Mouse (Mus musculus): ENCODE measurements around the gene Nphp1. TPM values are rescaled to one million over a fixed set of nuclear protein-coding genes. Genes with fewer than 3 reads are reported as not detected.

Gene Nphp1
- polyA plus RNA-seq, 1 experiment from 2014 or later: 34.2 TPM

- no peak overlapping the region for H3K27ac ChIP-seq (replicated peaks; ENCODE audit: low read depth, low read length)
Measured at GRCm38 (mm10) chr2:127740756-127741519, 47.8 kb downstream of the Nphp1 start.

GRCm38 (mm10) chr2:127737885-127738284, 50.8 kb downstream of the Nphp1 start:
- 80% methylated on average over 3 of the region's 3 CpGs for WGBS
- H3K4me2 ChIP-seq (ENCODE audit: low read depth, low read length): no peak overlapping the region
- no peaks in the 10 kb centered on the region for H3K9me3 ChIP-seq (replicated peaks; ENCODE audit: control insufficient read depth, low read length)
- no peak overlapping the region for H3K4me3 ChIP-seq (ENCODE audit: low read depth, low read length)
- no peaks in the 10 kb centered on the region for H3K27me3 ChIP-seq (ENCODE audit: control insufficient read depth, insufficient read depth, low read length)
- no peaks in the 10 kb centered on the region for H3K4me1 ChIP-seq (ENCODE audit: control insufficient read depth, insufficient read depth, low read length)
- H3K27ac ChIP-seq (replicated peaks; ENCODE audit: low read depth, low read length): no peak overlapping the region
- ATAC-seq (replicated peaks; ENCODE audit: insufficient number of reproducible peaks, low FRiP score, low TSS enrichment, low read depth) (no peak), DNase-seq (ENCODE audit: low spot score) (no peak)
- no peak overlapping the region for H3K9ac ChIP-seq (replicated peaks; ENCODE audit: low read length)
- no peaks in the 10 kb centered on the region for H3K36me3 ChIP-seq (replicated peaks; ENCODE audit: control insufficient read depth, insufficient read depth, low read depth, low read length)

More at GRCm38 (mm10) chr2:127740756-127741519, 47.8 kb downstream of the Nphp1 start:
- Histone ChIP-seq H3K9me3 (replicated peaks; ENCODE audit: control insufficient read depth, low read length) (no peaks in the 10 kb centered on the region), H3K4me3 (ENCODE audit: low read depth, low read length) (no peak overlapping the region), H3K9ac (replicated peaks; ENCODE audit: low read length) (no peak overlapping the region), H3K27me3 (ENCODE audit: control insufficient read depth, insufficient read depth, low read length) (no peaks in the 10 kb centered on the region), H3K36me3 (replicated peaks; ENCODE audit: control insufficient read depth, insufficient read depth, low read depth, low read length) (no peaks in the 10 kb centered on the region), H3K4me2 (ENCODE audit: low read depth, low read length) (no peak overlapping the region), H3K4me1 (ENCODE audit: control insufficient read depth, insufficient read depth, low read length) (no peaks in the 10 kb centered on the region)
- DNase-seq (ENCODE audit: low spot score) (no peak), ATAC-seq (replicated peaks; ENCODE audit: insufficient number of reproducible peaks, low FRiP score, low TSS enrichment, low read depth) (no peak)
- WGBS: 37% methylated on average over 9 of the region's 9 CpGs

GRCm38 (mm10) chr2:127736631-127737209, 52.0 kb downstream of the Nphp1 start:
- Histone ChIP-seq H3K4me3 (ENCODE audit: low read depth, low read length) (no peak overlapping the region), H3K9ac (replicated peaks; ENCODE audit: low read length) (no peak overlapping the region), H3K27ac (replicated peaks; ENCODE audit: low read depth, low read length) (no peak overlapping the region), H3K4me1 (ENCODE audit: control insufficient read depth, insufficient read depth, low read length) (no peaks in the 10 kb centered on the region), H3K9me3 (replicated peaks; ENCODE audit: control insufficient read depth, low read length) (no peaks in the 10 kb centered on the region), H3K27me3 (ENCODE audit: control insufficient read depth, insufficient read depth, low read length) (no peaks in the 10 kb centered on the region), H3K4me2 (ENCODE audit: low read depth, low read length) (no peak overlapping the region), H3K36me3 (replicated peaks; ENCODE audit: control insufficient read depth, insufficient read depth, low read depth, low read length) (no peaks in the 10 kb centered on the region)
- WGBS: 75% methylated on average over 6 of the region's 6 CpGs
- DNase-seq (ENCODE audit: low spot score): no peak
- ATAC-seq (replicated peaks; ENCODE audit: insufficient number of reproducible peaks, low FRiP score, low TSS enrichment, low read depth): no peak

- Histone ChIP-seq H3K4me1 (ENCODE audit: control insufficient read depth, insufficient read depth, low read length) (no peaks in the 10 kb centered on the region), H3K9me3 (replicated peaks; ENCODE audit: control insufficient read depth, low read length) (no peaks in the 10 kb centered on the region), H3K4me3 (ENCODE audit: low read depth, low read length) (no peak overlapping the region), H3K27me3 (ENCODE audit: control insufficient read depth, insufficient read depth, low read length) (peaks cover under 1% of the 10 kb centered on the region; the same call in 1 of the 2 replicates), H3K4me2 (ENCODE audit: low read depth, low read length) (no peak overlapping the region), H3K36me3 (replicated peaks; ENCODE audit: control insufficient read depth, insufficient read depth, low read depth, low read length) (no peaks in the 10 kb centered on the region), H3K27ac (replicated peaks; ENCODE audit: low read depth, low read length) (no peak overlapping the region), H3K9ac (replicated peaks; ENCODE audit: low read length) (no peak overlapping the region)
- 81% methylated on average over 9 of the region's 9 CpGs for WGBS
- DNase-seq (ENCODE audit: low spot score): no peak
- no peak for ATAC-seq (replicated peaks; ENCODE audit: insufficient number of reproducible peaks, low FRiP score, low TSS enrichment, low read depth)
Measured at GRCm38 (mm10) chr2:127735512-127736145, 53.1 kb downstream of the Nphp1 start.

GRCm38 (mm10) chr2:127734889-127735288, 53.8 kb downstream of the Nphp1 start:
- ATAC-seq (replicated peaks; ENCODE audit: insufficient number of reproducible peaks, low FRiP score, low TSS enrichment, low read depth) (no peak), DNase-seq (ENCODE audit: low spot score) (no peak)
- Histone ChIP-seq H3K27ac (replicated peaks; ENCODE audit: low read depth, low read length) (no peak overlapping the region), H3K4me3 (ENCODE audit: low read depth, low read length) (no peak overlapping the region), H3K36me3 (replicated peaks; ENCODE audit: control insufficient read depth, insufficient read depth, low read depth, low read length) (no peaks in the 10 kb centered on the region), H3K9me3 (replicated peaks; ENCODE audit: control insufficient read depth, low read length) (no peaks in the 10 kb centered on the region), H3K4me2 (ENCODE audit: low read depth, low read length) (no peak overlapping the region), H3K4me1 (ENCODE audit: control insufficient read depth, insufficient read depth, low read length) (no peaks in the 10 kb centered on the region), H3K9ac (replicated peaks; ENCODE audit: low read length) (no peak overlapping the region), H3K27me3 (ENCODE audit: control insufficient read depth, insufficient read depth, low read length) (peaks cover 6% of the 10 kb centered on the region)
- WGBS: 82% methylated on average over 5 of the region's 5 CpGs

- no peak for ATAC-seq (replicated peaks; ENCODE audit: insufficient number of reproducible peaks, low FRiP score, low TSS enrichment, low read depth)
- no peak overlapping the region; the same call in 1 of the 2 replicates for H3K9ac ChIP-seq (replicated peaks; ENCODE audit: low read length)
- no peaks in the 10 kb centered on the region for H3K36me3 ChIP-seq (replicated peaks; ENCODE audit: control insufficient read depth, insufficient read depth, low read depth, low read length)
- H3K4me1 ChIP-seq (ENCODE audit: control insufficient read depth, insufficient read depth, low read length): no peaks in the 10 kb centered on the region
- H3K9me3 ChIP-seq (replicated peaks; ENCODE audit: control insufficient read depth, low read length): no peaks in the 10 kb centered on the region
- peaks cover 11% of the 10 kb centered on the region for H3K27me3 ChIP-seq (ENCODE audit: control insufficient read depth, insufficient read depth, low read length)
- no peak overlapping the region for H3K4me3 ChIP-seq (ENCODE audit: low read depth, low read length)
- no peak overlapping the region for H3K4me2 ChIP-seq (ENCODE audit: low read depth, low read length)
- H3K27ac ChIP-seq (replicated peaks; ENCODE audit: low read depth, low read length): no peak overlapping the region
- WGBS: 53% methylated on average over 7 of the region's 7 CpGs
- DNase-seq (ENCODE audit: low spot score): no peak
Measured at GRCm38 (mm10) chr2:127730301-127730997, 58.2 kb downstream of the Nphp1 start.

GRCm38 (mm10) chr2:127729671-127730070, 59.0 kb downstream of the Nphp1 start, which contains the start of gene Mall:
TSS of gene Mall (minus strand) at chr2:127729932.
- 2% methylated on average over 26 of the region's 26 CpGs for WGBS
- H3K4me3 ChIP-seq (ENCODE audit: low read depth, low read length): no peak within 1 kb of the TSS; the same call in 1 of the 2 replicates
- no peak for DNase-seq (ENCODE audit: low spot score)
- H3K9me3 ChIP-seq (replicated peaks; ENCODE audit: control insufficient read depth, low read length): no peaks in the 10 kb centered on the region
- no peak within 1 kb of the TSS for H3K27ac ChIP-seq (replicated peaks; ENCODE audit: low read depth, low read length)
- no peak within 1 kb of the TSS; the same call in 1 of the 2 replicates for H3K9ac ChIP-seq (replicated peaks; ENCODE audit: low read length)
- H3K4me1 ChIP-seq (ENCODE audit: control insufficient read depth, insufficient read depth, low read length): no peaks in the 10 kb centered on the region
- H3K36me3 ChIP-seq (replicated peaks; ENCODE audit: control insufficient read depth, insufficient read depth, low read depth, low read length): no peaks in the 10 kb centered on the region
- H3K27me3 ChIP-seq (ENCODE audit: control insufficient read depth, insufficient read depth, low read length): peaks cover 11% of the 10 kb centered on the region
- ATAC-seq (replicated peaks; ENCODE audit: insufficient number of reproducible peaks, low FRiP score, low TSS enrichment, low read depth): 0 out of 2 replicates have a peak, but pooled peaks have one; percentile 34
- peak within 1 kb of the TSS; percentile 32 for H3K4me2 ChIP-seq (ENCODE audit: low read depth, low read length)

Data from embryonic facial prominence, embryonic 11.5 days (tissue).